Mouse (Mus musculus): ENCODE results near the gene Gm17027.
"Not testable (repeated sequence)": the region's sequence is repeated elsewhere in the genome, so short reads cannot be mapped to it uniquely, and the experiment has no call there.

Gene Gm17027

DNA sequence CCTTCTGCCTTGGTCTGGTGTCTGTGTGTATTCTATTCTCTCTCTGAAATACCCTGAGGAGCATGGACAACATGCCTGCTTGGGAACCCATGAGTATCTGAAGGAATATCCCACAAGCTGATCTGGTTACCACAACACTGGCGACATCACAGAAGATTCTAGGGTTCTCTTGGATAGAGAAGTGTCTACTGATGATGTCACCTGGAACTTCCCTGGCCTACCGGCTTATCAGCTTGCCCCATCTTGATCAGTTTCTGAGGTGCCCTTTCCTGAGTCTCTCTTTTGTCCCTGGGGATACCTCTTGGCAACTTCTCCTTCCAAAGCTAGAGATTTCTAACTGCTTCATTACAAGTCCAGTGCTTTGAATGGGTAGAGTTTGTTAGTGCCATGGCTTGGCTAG, at the start of gene Gm17027:
Gm17027 (minus strand) TSS at position 101 of the 400 bp plus-strand sequence.
- DNase-seq: not testable (repeated sequence)

DNA sequence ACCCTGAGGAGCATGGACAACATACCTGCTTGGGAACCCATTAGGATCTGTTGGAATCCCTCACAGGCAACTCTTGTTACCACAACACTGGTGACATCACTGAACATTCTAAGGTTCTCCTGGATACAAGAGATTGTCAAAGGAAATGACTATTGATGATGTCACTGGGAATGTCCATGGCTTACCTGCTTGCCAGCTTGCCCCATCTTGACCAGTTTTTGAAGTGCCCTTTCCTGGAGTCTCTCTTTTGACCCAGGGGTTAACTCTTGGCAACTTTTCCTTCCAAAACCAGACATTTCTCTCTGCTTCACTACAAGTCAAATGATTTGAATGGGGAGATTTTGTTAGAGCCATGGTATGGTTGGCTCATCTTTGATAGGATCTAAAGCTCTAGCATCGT, 28.3 kb upstream of the Gm17027 start, which contains the start of gene Gm3573:
Gm3573 (minus strand) TSS at position 101 of the 400 bp plus-strand sequence.
- not testable (repeated sequence) for DNase-seq

DNA sequence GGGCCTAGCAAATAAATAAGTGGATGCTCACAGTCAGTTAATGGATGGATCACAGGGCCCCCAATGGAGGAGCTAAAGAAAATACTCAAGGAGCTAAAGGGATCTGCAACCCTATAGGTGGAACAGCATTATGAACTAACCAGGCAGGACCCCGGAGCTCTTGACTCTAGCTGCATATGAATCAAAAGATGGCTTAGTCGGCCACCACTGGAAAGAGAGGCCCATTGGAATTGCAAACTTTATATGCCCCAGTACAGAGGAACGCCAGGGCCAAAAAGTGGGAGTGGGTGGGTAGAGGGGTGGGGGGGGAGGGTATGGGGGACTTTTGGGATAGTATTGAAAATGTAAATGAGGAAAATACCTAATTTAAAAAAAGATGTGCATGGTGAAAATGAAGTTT, 21.5 kb upstream of the Gm17027 start:
- not testable (repeated sequence) for DNase-seq

DNA sequence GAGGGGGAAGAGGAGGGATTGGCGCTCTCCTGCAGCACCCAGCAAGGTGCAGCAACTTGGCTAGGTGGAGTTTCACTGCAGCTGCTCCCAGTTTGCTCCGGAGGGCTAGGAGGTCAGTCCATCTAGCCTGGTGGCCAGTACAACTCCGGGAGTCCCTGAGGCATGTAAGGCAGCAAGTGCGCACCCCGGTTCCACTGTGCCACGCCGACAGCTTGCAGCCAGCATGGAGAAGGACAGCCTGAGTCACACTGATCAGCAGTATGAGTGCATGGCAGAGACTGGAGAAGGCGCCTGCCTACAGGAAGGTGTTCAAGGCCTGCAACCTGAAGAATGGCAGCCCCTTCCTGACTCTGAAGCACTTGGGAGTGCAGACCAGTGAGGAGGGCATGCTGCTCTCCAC, 27.9 kb downstream of the Gm17027 start:
- DNase-seq: not testable (repeated sequence)

DNA sequence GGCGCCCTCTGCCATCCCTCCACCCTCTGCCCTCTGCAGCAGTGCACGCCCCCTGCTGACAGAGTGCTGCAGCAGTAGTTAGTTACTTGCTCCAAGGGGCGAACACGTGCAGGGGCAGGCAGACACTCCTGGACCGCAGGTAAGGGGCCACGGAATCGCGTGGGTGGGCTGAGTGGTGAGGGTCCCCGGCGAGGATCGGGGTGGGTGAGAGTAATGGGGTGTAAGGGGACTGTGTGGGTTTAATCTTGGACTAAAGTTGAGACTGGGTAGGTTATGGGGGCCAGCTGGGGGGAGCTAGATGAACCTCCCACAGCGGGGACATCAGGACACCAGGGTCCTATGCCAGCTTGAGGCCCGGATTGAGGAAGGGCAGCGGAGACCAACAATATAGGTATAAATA, 28.6 kb downstream of the Gm17027 start:
- DNase-seq: not testable (repeated sequence)

DNA sequence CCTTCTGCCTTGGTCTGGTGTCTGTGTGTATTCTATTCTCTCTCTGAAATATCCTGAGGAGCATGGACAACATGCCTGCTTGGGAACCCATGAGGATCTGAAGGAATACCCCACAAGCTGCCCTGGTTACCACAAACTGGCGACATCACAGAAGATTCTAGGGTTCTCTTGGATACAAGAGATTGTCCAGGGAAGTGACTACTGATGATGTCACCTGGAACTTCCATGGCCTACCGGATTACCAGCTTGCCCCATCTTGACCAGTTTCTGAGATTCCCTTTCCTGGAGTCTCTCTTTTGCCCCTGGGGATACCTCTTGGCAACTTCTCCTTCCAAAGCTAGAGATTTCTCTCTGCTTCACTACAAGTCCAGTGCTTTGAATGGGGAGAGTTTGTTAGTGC, 45.2 kb downstream of the Gm17027 start, which contains the start of gene Gm7951:
Gm7951 (minus strand) TSS at position 101 of the 400 bp plus-strand sequence.
- DNase-seq: not testable (repeated sequence)

Measured in cerebellum, adult 11-12 months (tissue).